Comparison of ENCODE assay signal across 15 mouse cellular contexts in the genomic region with DNA sequence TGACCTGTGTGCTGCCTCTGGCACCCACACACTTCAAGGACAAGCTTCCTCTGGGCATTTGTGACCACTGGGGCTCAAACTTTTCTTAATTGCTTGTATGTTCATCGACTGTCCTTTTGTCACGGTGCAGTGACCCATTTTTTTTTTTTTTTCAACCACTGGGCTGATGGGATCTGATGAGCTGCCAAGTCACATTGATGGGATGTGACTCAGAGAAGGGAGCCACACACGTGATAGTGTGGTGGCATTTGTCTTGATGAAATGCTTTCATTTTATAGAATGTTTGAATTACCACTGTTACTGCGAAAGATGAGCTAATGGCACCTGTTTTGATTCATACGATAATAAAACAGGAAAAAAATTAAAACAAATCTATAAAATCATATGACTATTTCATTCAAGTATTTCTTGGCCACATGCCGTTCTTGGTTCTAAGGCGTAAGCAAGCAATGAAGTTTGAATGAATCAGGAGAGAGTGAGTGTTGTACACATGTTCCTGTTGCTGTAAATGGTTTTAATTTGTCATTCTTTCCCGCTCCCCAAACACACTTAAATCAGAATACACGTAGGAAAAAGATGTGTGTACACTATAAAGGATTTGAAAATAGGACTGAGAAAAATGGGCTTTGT.
DNase-seq lines count a peak whose midpoint lies in the region; ATAC-seq lines count a peak whose summit lies in the region.
"Had no signal": no experiment of that assay in that cellular context is flagged by ENCODE, and none has a peak within 500 bp of the region (broad histone marks: within the 10 kb centered on the region; RNA-seq: fewer than 3 reads in every experiment).

No protein-coding gene starts in this region.

- no peak overlapping the region for H3K4me3 ChIP-seq in embryonic facial prominence, embryonic 12.5 days
- no peak overlapping the region for H3K4me3 ChIP-seq in embryonic facial prominence, embryonic 10.5 days
- no peak overlapping the region for H3K4me3 ChIP-seq in heart, embryonic 11.5 days (ENCODE audit: low read depth, low read length)
- H3K4me3 ChIP-seq: embryonic facial prominence, embryonic 15.5 days; forebrain, embryonic 15.5 days had no signal

- H3K9me3 ChIP-seq in embryonic facial prominence, embryonic 12.5 days: no peaks in the 10 kb centered on the region
- H3K9me3 ChIP-seq in embryonic facial prominence, embryonic 10.5 days: no peaks in the 10 kb centered on the region
- no peaks in the 10 kb centered on the region for H3K9me3 ChIP-seq in heart, embryonic 11.5 days (replicated peaks; ENCODE audit: control insufficient read depth, low read length)
- H3K9me3 ChIP-seq: embryonic facial prominence, embryonic 15.5 days; forebrain, embryonic 15.5 days had no signal

- no peaks in the 10 kb centered on the region for H3K36me3 ChIP-seq in embryonic facial prominence, embryonic 12.5 days
- no peaks in the 10 kb centered on the region for H3K36me3 ChIP-seq in embryonic facial prominence, embryonic 10.5 days (replicated peaks)
- H3K36me3 ChIP-seq in heart, embryonic 11.5 days (ENCODE audit: control insufficient read depth, insufficient read depth, low read length): no peaks in the 10 kb centered on the region
- H3K36me3 ChIP-seq: embryonic facial prominence, embryonic 15.5 days; forebrain, embryonic 15.5 days had no signal

- no peak for DNase-seq in embryonic facial prominence, embryonic 10.5 days (ENCODE audit: low spot score)
- peak; percentile 37 for DNase-seq in lung, postnatal 36 days
- DNase-seq in lung, postnatal 4 days: no peak
- peak; percentile 28 for DNase-seq in retina, postnatal 7 days (ENCODE audit: low read depth, low spot score)
- no peak for DNase-seq in layer of hippocampus, postnatal 36 days
- no peak for DNase-seq in c-Kit-positive CD71-positive TER-119-positive erythroid progenitor cells, embryonic 14.5 days (ENCODE audit: low spot score)
- DNase-seq: cerebellum, postnatal 36 days; right cerebral cortex, adult 18-20 months had no signal

- no peak overlapping the region for H3K27ac ChIP-seq in embryonic facial prominence, embryonic 12.5 days
- H3K27ac ChIP-seq in embryonic facial prominence, embryonic 10.5 days (replicated peaks): no peak overlapping the region
- H3K27ac ChIP-seq in heart, embryonic 11.5 days (ENCODE audit: low read depth, low read length): peak overlapping the region; percentile 50; the same call in 1 of the 2 replicates
- H3K27ac ChIP-seq: embryonic facial prominence, embryonic 15.5 days; forebrain, embryonic 15.5 days; kidney, postnatal 0 days; liver, embryonic 14.5 days had no signal

- no peak overlapping the region for H3K9ac ChIP-seq in embryonic facial prominence, embryonic 12.5 days
- no peak overlapping the region for H3K9ac ChIP-seq in heart, embryonic 11.5 days (ENCODE audit: low read depth, low read length)
- H3K9ac ChIP-seq: embryonic facial prominence, embryonic 15.5 days; forebrain, embryonic 15.5 days; liver, embryonic 14.5 days had no signal

- peak; percentile 29; the same call in 1 of the 2 replicates for ATAC-seq in embryonic facial prominence, embryonic 12.5 days (ENCODE audit: insufficient number of reproducible peaks, insufficient read depth, low FRiP score, low TSS enrichment)
- ATAC-seq in heart, embryonic 11.5 days (replicated peaks; ENCODE audit: insufficient number of reproducible peaks, low FRiP score, low TSS enrichment): no peak
- ATAC-seq: activated CD4-positive, CD25-positive, alpha-beta regulatory T cell, adult 4 months; forebrain, embryonic 15.5 days had no signal

- no peaks in the 10 kb centered on the region for H3K27me3 ChIP-seq in embryonic facial prominence, embryonic 12.5 days
- H3K27me3 ChIP-seq in embryonic facial prominence, embryonic 10.5 days (replicated peaks; ENCODE audit: low read depth, poor library complexity, severe bottlenecking): no peaks in the 10 kb centered on the region
- H3K27me3 ChIP-seq in heart, embryonic 11.5 days (ENCODE audit: control insufficient read depth, insufficient read depth, low read length): no peaks in the 10 kb centered on the region
- H3K27me3 ChIP-seq: embryonic facial prominence, embryonic 15.5 days; forebrain, embryonic 15.5 days had no signal

- WGBS in embryonic facial prominence, embryonic 12.5 days: 75% methylated on average over 9 of the region's 9 CpGs
- 78% methylated on average over 9 of the region's 9 CpGs for WGBS in embryonic facial prominence, embryonic 10.5 days
- 75% methylated on average over 9 of the region's 9 CpGs for WGBS in heart, embryonic 11.5 days (ENCODE audit: insufficient replicate concordance)

- H3K4me1 ChIP-seq in embryonic facial prominence, embryonic 12.5 days: peaks cover 9% of the 10 kb centered on the region; the same call in 1 of the 2 replicates
- peaks cover 24% of the 10 kb centered on the region for H3K4me1 ChIP-seq in embryonic facial prominence, embryonic 10.5 days
- peaks cover 25% of the 10 kb centered on the region for H3K4me1 ChIP-seq in heart, embryonic 11.5 days (ENCODE audit: control insufficient read depth, insufficient read depth, low read length)
- H3K4me1 ChIP-seq: forebrain, embryonic 15.5 days had no signal

- no peak overlapping the region for H3K4me2 ChIP-seq in embryonic facial prominence, embryonic 12.5 days (replicated peaks)
- no peak overlapping the region for H3K4me2 ChIP-seq in heart, embryonic 11.5 days
- H3K4me2 ChIP-seq: embryonic facial prominence, embryonic 15.5 days; forebrain, embryonic 15.5 days had no signal

Comparison
In these comparisons a context has a peak if more than half of its experiments do, and no peak if none do; other contexts are left out.
1. DNase-seq: peak in lung, postnatal 36 days (single experiment) and retina, postnatal 7 days (single experiment); none in embryonic facial prominence, embryonic 10.5 days (single experiment), lung, postnatal 4 days (0 of 2), layer of hippocampus, postnatal 36 days (0 of 2) and c-Kit-positive CD71-positive TER-119-positive erythroid progenitor cells, embryonic 14.5 days (single experiment).